Comparison of ENCODE assay signal across 9 mouse cellular contexts in genomic region chr6:5255722-5256451, GRCm38 (mm10). TPM values are rescaled to one million over a fixed set of nuclear protein-coding genes. Genes with fewer than 3 reads are reported as not detected.
DNase-seq lines count a peak whose midpoint lies in the region; ATAC-seq and TF ChIP-seq lines count a peak whose summit lies in the region.
"Had no signal": no experiment of that assay in that cellular context is flagged by ENCODE, and none has a peak within 500 bp of the region (broad histone marks: within the 10 kb centered on the region; RNA-seq: fewer than 3 reads in every experiment).

Gene Pon3, minus strand, starts transcription at chr6:5256286.

- peak within 1 kb of the TSS; percentile 27; the same call in 1 of the 2 replicates for H3K27ac ChIP-seq in intestine, embryonic 14.5 days (ENCODE audit: low read depth)
- H3K27ac ChIP-seq in liver, embryonic 11.5 days (ENCODE audit: low read depth, low read length): peak within 1 kb of the TSS; percentile 56; the same call in 1 of the 2 replicates
- H3K27ac ChIP-seq in testis, adult 2 months (ENCODE audit: control insufficient read depth, insufficient read depth, low read depth, low read length): no peak within 1 kb of the TSS

- TF ChIP-seq POLR2A in testis, adult 2 months (IDR thresholded peaks at IDR 0.05; ENCODE audit: control insufficient read depth, low read depth, low read length): no peak

- DNase-seq in frontal cortex, postnatal 25 days (ENCODE audit: low spot score in 2 of 2): no peak
- DNase-seq in embryo, embryonic 10 days (ENCODE audit: low spot score): peak; percentile 68
- DNase-seq in gonadal fat pad, adult 2 months (ENCODE audit: low read depth): no peak
- peak; percentile 73 for DNase-seq in intestine, embryonic 14.5 days (ENCODE audit: low spot score)
- peak; percentile 69 for DNase-seq in liver, embryonic 11.5 days (ENCODE audit: low spot score)
- peak; percentile 4 to 7 for DNase-seq in monocyte, adult 2 months (ENCODE audit: low read depth in 1 of 2, low spot score in 2 of 2)

- 5% methylated on average over 16 of the region's 16 CpGs for WGBS in intestine, embryonic 14.5 days
- 3% methylated on average over 16 of the region's 16 CpGs for WGBS in liver, embryonic 11.5 days

- H3K4me1 ChIP-seq in intestine, embryonic 14.5 days (replicated peaks; ENCODE audit: control insufficient read depth, insufficient read depth, low read length): peaks cover 3% of the 10 kb centered on the region; the same call in 1 of the 2 replicates
- H3K4me1 ChIP-seq in liver, embryonic 11.5 days (replicated peaks; ENCODE audit: control insufficient read depth, insufficient read depth, low read length): peaks cover 13% of the 10 kb centered on the region
- H3K4me1 ChIP-seq in testis, adult 2 months (ENCODE audit: control insufficient read depth, insufficient read depth, low read length): no peaks in the 10 kb centered on the region; the same call in 1 of the 2 replicates

- H3K9me3 ChIP-seq in intestine, embryonic 14.5 days (ENCODE audit: control insufficient read depth, low read length): no peaks in the 10 kb centered on the region
- H3K9me3 ChIP-seq in liver, embryonic 11.5 days (ENCODE audit: control insufficient read depth, low read length): no peaks in the 10 kb centered on the region

- no peaks in the 10 kb centered on the region for H3K36me3 ChIP-seq in intestine, embryonic 14.5 days (ENCODE audit: control insufficient read depth, insufficient read depth, low read length)
- H3K36me3 ChIP-seq in liver, embryonic 11.5 days (ENCODE audit: control insufficient read depth, insufficient read depth, low read length): no peaks in the 10 kb centered on the region
- no peaks in the 10 kb centered on the region for H3K36me3 ChIP-seq in testis, adult 2 months (ENCODE audit: control insufficient read depth, insufficient read depth, low read length)

- peak within 1 kb of the TSS; percentile 73 for H3K4me2 ChIP-seq in intestine, embryonic 14.5 days (ENCODE audit: low read length)
- H3K4me2 ChIP-seq in liver, embryonic 11.5 days: peak within 1 kb of the TSS; percentile 84

- H3K27me3 ChIP-seq in intestine, embryonic 14.5 days (replicated peaks; ENCODE audit: control insufficient read depth, insufficient read depth, low read length): no peaks in the 10 kb centered on the region
- no peaks in the 10 kb centered on the region for H3K27me3 ChIP-seq in liver, embryonic 11.5 days (replicated peaks; ENCODE audit: control insufficient read depth, insufficient read depth, low read length)
- no peaks in the 10 kb centered on the region for H3K27me3 ChIP-seq in testis, adult 2 months (ENCODE audit: control insufficient read depth, insufficient read depth, low read length)
- H3K27me3 ChIP-seq: Patski had no signal

- no peak for TF ChIP-seq CTCF in testis, adult 2 months (IDR thresholded peaks at IDR 0.05; ENCODE audit: control insufficient read depth, insufficient read depth, insufficient replicate concordance, low read depth, low read length)

- peak within 1 kb of the TSS; percentile 48 for H3K9ac ChIP-seq in intestine, embryonic 14.5 days (ENCODE audit: low read length)
- H3K9ac ChIP-seq in liver, embryonic 11.5 days (ENCODE audit: low read depth, low read length): peak within 1 kb of the TSS; percentile 72

- H3K4me3 ChIP-seq in intestine, embryonic 14.5 days (ENCODE audit: low read depth, low read length): peak within 1 kb of the TSS; percentile 45
- peak within 1 kb of the TSS; percentile 60 for H3K4me3 ChIP-seq in liver, embryonic 11.5 days (ENCODE audit: low read depth, low read length)
- H3K4me3 ChIP-seq in testis, adult 2 months (ENCODE audit: control insufficient read depth, low read depth, low read length): peak within 1 kb of the TSS; percentile 60

- ATAC-seq in frontal cortex, adult (ENCODE audit: low TSS enrichment): peak; percentile 55
- peak; percentile 90 for ATAC-seq in intestine, embryonic 14.5 days (replicated peaks; ENCODE audit: low FRiP score, low TSS enrichment, low read depth)
- peak; percentile 99 for ATAC-seq in liver, embryonic 11.5 days (replicated peaks; ENCODE audit: low FRiP score)
- ATAC-seq: Patski had no signal

RNA-seq across cellular contexts. Expression of gene Pon3, which starts in this region (rescaled TPM):
- 29.3 and 38.2 TPM in 2 replicates for polyA plus RNA-seq in gonadal fat pad, adult 2 months (2012; rRNA removed)
- polyA plus RNA-seq in intestine, embryonic 14.5 days (2014; fragmentation: Nextera tagmentation; extraction: Ambion mirVana): 12.2 and 13.3 TPM in 2 replicates
- polyA plus RNA-seq in liver, embryonic 11.5 days (2014; fragmentation: Nextera tagmentation; extraction: Ambion mirVana): 17.8 and 18.5 TPM in 2 replicates
- polyA plus RNA-seq in testis, adult 2 months (2012; rRNA removed): 3.6 and 4.0 TPM in 2 replicates

Comparison
In these comparisons a context has a peak if more than half of its experiments do, and no peak if none do; other contexts are left out.
1. DNase-seq: peak in embryo, embryonic 10 days (single experiment), intestine, embryonic 14.5 days (single experiment), liver, embryonic 11.5 days (single experiment) and monocyte, adult 2 months (2 of 2); none in frontal cortex, postnatal 25 days (0 of 2) and gonadal fat pad, adult 2 months (single experiment).
2. Peak in every context shown above with its lines, with median percentiles within 50 percentile points of each other: ATAC-seq and H3K4me3 ChIP-seq.